Mouse (Mus musculus) spleen, postnatal 36 days (tissue): ENCODE results near the gene Ddost.

ENCODE experiments used
- DNase-seq, 2 experiments: peaks; one replicate each; pipeline ENCODE4 v3.0.0; 2022; ENCODE audit warnings: low spot score in 2 of 2, mixed read lengths in 1 of 2

The Ddost gene

GRCm38 (mm10) chr4:138304340-138305104 is at the start of gene Ddost:
TSS of gene Ddost (plus strand) at chr4:138304730.
- DNase-seq, result peak; percentile 96 to 98

DNA sequence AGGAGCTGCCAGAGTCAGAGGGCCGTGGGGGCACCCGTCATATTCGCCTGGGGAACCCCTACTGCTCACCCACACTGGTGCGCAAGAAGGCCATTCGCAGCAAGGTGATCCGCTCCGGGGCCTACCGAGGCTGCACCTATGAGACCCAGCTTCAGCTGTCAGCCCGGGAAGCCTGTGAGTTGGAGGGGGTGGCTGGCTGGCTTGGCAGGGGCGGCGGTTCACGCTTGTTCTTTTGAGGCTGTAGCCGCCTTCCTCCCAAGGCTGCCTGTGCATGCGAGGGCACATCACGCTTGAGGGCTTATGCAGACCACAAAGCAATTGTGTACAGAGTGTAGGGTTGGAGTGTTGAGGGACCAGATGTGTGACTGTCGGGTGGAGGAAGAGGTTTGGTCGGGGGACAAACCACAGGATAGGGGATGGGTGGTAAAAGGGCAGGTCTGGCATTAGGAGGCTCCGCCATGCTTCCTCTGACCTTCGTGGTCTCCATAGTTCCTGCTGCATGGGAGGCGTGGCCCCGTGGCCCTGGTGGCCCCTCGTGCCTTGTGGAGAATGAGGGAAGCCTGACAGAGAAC is 47.3 kb upstream of the Ddost start:
- DNase-seq, result peak in 1 of 2 experiments; percentile 19

- no peak for DNase-seq
These were observed 45.9 kb upstream of the Ddost start for GRCm38 (mm10) chr4:138258663-138259062.

DNA sequence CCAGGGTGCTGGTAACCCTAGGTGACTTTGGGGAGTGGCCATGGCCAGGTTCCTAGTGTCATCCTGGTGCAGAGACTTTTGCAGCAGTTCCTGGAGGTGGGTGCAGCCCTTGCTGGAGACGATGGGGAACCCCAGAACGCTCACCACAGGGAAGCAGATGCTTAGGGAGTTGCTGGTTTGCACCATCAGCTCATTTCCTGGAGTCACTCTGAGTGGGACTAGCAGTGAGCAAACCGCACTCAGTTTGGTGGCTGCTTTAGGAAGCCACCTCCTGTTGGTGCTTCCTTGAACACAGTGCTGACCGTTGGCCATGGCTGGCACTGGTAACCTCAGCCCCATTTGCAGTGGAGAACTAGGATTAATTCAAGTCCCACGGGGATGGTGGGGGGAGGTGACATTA is 45.0 kb upstream of the Ddost start:
- no peak for DNase-seq

DNA sequence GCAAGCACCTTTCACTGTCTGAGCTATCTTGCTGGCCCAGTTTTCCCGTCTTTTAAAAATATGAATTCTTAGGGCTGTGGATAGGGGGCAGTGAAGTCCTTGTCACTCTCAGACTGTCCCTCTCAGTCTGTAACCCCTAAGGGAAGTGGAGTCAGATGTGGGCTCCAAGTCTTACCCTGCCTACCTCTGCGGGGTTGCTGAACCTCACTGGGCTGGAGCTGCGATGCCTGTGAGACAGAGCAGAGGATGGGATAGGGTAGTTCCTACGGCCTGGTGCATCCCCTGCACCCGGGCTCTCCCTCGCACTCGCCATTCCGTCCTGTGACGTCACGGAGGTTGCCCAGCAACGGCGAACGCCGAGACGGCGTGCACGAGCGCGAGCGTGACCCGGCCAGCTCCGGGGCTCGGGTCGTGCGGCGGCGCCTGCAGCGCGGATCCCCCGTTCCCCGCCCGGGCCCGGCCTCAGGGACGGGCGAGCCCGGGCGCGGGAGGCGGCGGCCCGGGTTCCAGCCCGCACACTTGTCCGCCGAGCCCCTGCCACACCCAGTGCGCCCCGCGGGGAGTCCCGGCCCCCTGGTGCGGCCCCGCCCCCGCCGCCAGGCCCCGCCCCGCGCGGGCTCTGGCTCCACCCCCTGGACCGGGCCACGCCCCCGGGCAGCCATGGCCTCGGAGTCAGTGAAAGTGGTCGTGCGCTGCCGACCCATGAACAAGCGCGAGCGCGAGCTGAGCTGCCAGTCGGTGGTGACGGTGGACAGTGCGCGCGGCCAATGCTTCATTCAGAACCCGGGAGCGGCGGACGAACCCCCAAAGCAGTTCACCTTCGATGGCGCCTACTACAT is 42.5 kb upstream of the Ddost start:
- peak; percentile 83 for DNase-seq

DNA sequence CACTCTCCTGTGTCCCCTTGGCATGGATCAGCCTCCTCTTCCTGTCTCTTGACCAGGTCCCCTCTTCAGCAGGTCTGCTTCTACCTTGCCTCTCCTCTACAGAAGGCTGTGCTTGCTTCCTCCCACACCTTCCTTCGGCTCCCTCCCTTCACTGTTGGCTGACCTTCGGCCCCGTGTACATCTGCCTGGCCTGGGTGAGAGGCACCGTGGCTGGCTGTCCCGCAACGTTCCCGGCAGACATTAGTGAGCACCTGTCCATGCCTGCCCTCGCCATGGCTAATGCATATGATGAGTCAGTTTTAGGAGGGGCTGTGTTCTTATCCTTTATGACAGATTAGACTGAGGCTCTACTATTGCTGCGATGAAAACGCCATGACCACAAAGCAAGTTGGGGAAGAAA is 36.7 kb upstream of the Ddost start:
- DNase-seq, result no peak

DNA sequence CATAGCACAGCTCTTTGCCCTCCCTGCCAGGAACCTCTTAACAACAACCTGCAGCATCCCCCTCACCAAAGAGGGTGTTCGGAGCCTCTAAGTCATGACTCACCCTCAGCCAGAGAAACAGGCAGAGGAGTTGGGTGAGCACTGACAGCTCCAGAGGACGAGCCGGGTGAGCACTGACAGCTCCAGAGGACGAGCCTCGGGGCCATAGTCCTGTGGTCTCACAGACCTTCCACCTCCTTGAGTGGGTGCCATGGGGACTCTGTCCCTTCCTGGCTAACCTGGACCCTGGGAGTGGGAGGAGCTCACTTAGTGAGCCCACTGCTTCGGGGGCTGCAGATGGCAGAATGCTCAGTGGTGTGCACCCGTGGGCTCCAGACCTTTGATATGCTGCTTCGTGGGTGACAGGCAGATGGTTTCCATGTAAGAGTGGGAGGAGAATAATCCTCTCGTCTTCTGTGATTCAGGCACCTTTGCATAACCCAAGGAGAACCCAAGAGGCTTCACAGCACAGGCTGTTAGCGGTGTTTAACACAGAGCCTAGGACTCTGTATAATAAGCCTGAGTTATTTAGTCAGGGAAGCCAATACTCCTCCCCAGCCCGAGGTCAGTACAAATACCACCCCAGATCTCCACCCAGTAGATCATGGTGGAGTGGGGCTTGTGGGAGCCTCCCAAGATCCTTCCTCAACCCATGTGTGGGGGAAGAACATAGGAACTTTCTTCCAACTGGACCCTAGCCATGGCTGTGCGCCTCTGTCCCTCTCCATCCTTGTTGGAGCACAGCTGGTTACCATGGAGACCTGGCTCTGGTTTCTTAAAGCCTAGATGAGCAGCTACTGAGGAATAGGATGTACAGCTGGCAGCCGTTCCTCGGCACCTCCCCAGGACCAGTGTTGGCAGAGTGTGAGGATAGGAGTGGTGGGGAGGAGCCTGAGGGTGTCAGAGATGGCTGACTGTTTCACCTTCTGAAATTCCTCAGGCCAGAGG is 32.2 kb upstream of the Ddost start:
- DNase-seq, result no peak

DNA sequence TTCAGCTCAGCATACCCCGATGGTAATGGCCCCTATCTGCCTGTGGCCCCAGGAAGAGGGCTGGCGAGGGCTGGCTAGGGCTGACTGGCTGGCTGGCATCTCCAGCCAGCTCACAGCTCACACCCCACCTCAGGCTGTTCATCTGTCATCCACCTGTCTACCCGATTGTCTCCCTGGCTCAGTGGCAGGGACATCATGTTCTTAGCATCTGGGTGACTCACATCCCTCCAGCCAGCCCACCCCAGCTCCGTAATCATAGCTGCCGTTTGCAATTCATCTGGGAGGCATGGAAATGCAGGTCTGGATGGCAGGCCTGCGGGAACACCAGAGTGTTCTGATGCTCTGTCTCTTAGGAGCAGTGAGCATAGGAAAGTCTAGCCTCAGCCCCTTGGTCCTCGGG is 26.2 kb upstream of the Ddost start:
- DNase-seq, result no peak

- peak; percentile 67 to 78 for DNase-seq
These were observed 21.7 kb upstream of the Ddost start for GRCm38 (mm10) chr4:138282834-138283233.

DNA sequence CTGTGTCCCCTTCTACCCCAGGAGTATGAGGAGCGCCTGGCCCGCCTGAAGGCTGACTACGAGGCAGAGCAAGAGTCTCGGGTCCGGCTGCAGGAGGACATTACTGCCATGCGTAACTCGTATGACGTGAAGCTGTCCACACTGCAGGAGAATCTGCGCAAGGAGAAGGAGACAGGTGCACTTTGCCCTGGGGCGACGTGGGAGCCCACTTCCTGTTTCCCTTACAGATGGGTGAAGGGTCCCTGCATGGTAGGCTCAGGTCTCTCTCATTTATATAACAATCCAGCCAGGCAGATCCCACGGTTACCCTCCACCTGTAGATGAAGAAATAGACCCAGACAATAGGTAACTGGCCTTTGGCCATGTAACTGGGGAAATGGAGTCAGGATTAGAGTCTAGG is 18.1 kb upstream of the Ddost start:
- DNase-seq, result no peak

GRCm38 (mm10) chr4:138288691-138289090 is 15.8 kb upstream of the Ddost start:
- DNase-seq, result no peak

DNA sequence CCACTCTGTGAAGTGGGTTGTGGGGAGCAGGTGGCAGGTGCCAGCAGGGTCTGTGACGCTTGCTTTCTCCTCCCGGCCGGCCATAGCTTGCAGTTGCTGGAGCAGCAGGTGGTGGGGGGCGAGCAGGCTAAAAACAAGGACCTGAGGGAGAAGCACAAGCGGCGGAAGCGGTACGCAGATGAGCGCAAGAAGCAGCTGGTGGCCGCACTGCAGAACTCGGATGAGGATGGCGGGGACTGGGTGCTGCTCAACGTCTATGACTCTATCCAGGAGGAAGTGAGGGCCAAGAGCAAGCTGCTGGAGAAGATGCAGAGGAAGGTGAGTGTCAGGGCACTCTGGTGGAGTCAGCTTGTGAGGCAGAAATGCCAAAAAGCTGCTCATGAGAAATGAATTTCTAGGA is 12.5 kb upstream of the Ddost start:
- DNase-seq, result no peak

GRCm38 (mm10) chr4:138293261-138293948 is 11.1 kb upstream of the Ddost start:
- no peak for DNase-seq

GRCm38 (mm10) chr4:138293949-138294550 is 10.5 kb upstream of the Ddost start:
- no peak for DNase-seq

- DNase-seq, result no peak
These were observed 3.2 kb upstream of the Ddost start for GRCm38 (mm10) chr4:138301271-138301780.

- DNase-seq, result no peak
These were observed 1.5 kb upstream of the Ddost start for GRCm38 (mm10) chr4:138303011-138303410.

DNA sequence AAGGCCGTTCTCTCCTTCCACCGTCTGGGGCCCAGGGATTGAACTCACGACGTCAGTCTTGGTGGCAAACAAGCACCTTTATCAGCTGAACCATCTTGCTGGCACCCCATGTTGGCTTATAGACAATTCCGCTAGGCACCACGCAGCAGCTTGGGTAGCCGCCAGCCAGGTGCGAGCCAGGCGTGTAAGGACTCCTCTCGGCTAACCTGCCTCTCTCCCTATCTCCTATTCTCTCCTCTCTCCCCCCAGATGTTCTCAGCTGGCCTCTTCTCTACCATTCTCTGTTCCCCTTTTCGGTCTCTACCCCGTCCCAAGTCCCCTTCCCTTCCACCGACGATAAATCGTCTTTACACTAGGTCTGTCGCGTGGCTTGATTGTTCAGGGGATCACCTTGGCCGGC is 788 bp upstream of the Ddost start:
- no peak for DNase-seq

DNA sequence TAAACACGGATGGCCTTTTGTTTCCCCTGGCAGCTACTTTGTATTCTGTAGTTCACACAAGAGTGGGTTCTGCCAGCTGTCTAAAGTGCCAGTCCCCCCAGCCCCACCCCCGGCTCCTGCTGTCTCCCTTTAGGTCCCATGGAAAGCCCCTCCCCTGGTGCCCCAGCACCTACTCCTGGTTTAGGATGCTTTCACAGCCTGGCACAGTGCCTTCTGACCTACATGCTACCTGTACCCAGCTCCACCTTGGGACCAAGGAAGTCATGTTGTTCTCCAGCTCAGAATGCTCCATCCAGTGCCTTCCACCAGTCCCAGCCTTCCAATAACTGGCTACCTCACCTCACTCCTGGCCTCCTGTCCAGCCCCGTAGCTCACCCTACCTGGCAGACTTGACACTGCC is 2.5 kb downstream of the Ddost start:
- DNase-seq, result no peak

DNA sequence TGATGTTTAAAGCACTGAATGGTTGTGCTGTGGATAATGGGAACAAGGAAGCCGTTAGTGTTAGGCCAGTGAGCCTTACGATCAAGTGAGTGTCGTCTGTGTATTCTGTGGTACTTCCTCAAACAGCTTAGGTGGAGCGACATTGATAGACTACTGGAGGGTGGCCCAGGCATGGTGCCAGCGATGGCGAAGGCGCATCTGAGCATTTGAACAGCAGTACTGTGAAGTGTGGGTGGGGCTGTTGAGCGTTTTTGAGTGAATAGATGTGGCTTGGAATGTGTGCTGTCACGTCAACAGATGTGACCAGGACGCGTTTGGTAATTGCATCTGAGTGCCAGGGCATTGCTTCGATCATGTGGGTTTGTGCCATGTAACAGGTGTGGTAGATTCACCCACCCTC is 3.2 kb downstream of the Ddost start:
- no peak for DNase-seq

GRCm38 (mm10) chr4:138310311-138310910 is 5.9 kb downstream of the Ddost start:
- no peak for DNase-seq
